Mouse (Mus musculus) brain, adult 2 months (tissue): ENCODE data around the gene Comtd1.

Experiments
- DNase-seq: peaks from one replicate; pipeline ENCODE4 v3.0.0; 2011; ENCODE audit warnings: low read depth, low spot score

Comtd1 gene

GRCm38 (mm10) chr14:21806631-21807160 is 42.1 kb downstream of the Comtd1 start:
- no peak for DNase-seq

- DNase-seq = no peak
Measured at GRCm38 (mm10) chr14:21806203-21806602, 42.6 kb downstream of the Comtd1 start.

DNA sequence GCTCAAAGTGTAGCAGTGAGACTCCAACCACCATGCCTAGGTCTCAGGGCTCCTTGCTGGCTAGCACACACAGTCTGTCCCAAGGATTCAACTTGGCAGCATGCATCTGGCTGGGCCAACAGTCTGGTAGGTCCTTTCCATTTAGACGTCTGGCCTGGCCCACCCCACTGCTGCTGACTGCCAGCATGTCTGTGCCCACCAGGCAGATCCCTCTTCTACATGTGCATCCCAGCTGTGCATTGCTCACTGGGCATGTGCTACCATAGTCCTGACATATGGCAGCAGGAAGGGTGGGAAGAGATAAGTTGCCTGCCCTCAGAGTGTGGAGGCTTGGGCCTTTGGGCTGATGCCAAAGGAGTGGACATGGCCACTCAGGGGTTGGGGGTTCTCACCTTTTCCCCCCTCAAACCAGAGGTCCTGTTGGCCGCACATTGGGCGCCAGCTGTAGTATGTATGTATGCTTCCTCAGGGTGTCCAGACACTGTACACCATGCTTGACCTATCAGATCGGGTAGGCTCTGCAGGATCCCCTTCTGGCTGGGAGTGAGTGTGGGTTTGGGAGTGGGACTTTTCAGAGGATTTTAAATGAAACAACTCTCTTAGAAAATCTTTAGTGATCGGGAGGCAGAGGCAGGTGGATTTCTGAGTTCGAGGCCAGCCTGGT is 46.1 kb downstream of the Comtd1 start:
- DNase-seq = no peak

DNA sequence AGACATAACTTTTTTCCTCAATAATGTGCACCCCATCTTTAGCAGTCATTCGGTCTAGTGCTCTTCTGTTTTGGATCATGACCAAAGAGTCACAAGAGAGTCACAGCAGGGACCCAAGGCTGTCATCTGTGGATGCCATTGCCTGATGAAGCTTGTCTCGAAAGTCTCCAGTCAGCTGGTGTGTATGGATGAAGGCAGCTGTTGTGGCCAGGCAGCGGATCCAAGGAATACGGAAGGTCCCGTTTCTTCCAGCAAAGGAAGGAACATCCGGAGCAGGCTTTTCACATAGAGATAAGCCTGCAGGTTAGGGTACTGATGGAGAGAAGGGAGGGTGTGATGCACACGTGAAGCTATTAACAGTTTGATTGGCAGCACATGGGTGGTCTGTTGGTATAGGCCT is 47.2 kb downstream of the Comtd1 start:
- DNase-seq = no peak

DNA sequence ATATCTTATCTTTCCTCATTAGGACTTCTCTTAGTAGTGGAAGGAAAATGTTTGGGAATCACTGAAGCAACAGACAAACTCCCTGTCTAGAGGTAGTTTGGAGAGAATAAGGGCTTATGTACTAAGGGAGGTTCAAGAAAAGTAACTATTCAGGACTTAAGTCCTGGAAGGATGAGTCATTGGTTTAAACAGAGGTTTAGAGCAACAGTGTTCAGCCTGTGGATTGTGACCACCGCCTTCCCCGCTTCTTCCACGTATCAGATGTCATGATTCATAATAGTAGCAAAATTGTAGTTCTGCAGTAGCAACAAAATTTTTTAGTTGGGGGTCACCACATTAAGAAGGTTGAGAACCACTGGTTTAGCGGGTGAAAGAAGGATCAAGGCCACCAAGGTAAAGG is 48.1 kb downstream of the Comtd1 start:
- DNase-seq = no peak
